Mouse (Mus musculus) kidney, adult 2 months (tissue): ENCODE data around the gene B230217C12Rik. TPM values are rescaled to one million over a fixed set of nuclear protein-coding genes. Genes with fewer than 3 reads are reported as not detected.

ENCODE experiments used
- DNase-seq: peaks from one replicate; pipeline ENCODE4 v3.0.0; 2021
- H3K27ac ChIP-seq: fragments of 200-500 bp; 2 replicates; pipeline ENCODE4 v1.5.1; 2012; ENCODE audit warnings: low read depth, low read length, control low read depth, inconsistent platforms; ENCODE audit not compliant: insufficient read depth
- H3K27me3 ChIP-seq: fragments of 200-500 bp; replicated peaks from 2 replicates; pipeline ENCODE4 v1.6.1; 2012; ENCODE audit warnings: mild to moderate bottlenecking, moderate library complexity, low read length, inconsistent platforms; ENCODE audit not compliant: control insufficient read depth, insufficient read depth
- H3K36me3 ChIP-seq: fragments of 200-500 bp; 2 replicates; pipeline ENCODE4 v1.6.1; 2012; ENCODE audit warnings: mild to moderate bottlenecking, moderate library complexity, low read length, inconsistent platforms; ENCODE audit not compliant: control insufficient read depth, insufficient read depth
- H3K4me1 ChIP-seq: fragments of 200-500 bp; 2 replicates; pipeline ENCODE4 v1.6.1; 2011; ENCODE audit warnings: low read length; ENCODE audit not compliant: control insufficient read depth, insufficient read depth
- H3K4me3 ChIP-seq: fragments of 200-500 bp; 2 replicates; pipeline ENCODE4 v1.5.1; 2011; ENCODE audit warnings: mild to moderate bottlenecking, low read depth, low read length, control low read depth; ENCODE audit not compliant: insufficient read depth
- CTCF ChIP-seq: fragments of 200-500 bp; conservative IDR thresholded peaks from 2 replicates; pipeline ENCODE4 v1.5.1; 2011; ENCODE audit warnings: low read depth, mild to moderate bottlenecking, control low read depth, low read length, moderate library complexity, mixed read lengths; ENCODE audit not compliant: insufficient read depth, insufficient read length
- POLR2A ChIP-seq: fragments of 200-500 bp; IDR thresholded peaks from one replicate; pipeline ENCODE4 v1.6.1; 2011; ENCODE audit warnings: low read depth, low read length, control low read depth
- whole genome bisulfite sequencing: fragments of 180-500 bp; shearing (Covaris S2); methylation state at CpG from one replicate; pipeline ENCODE4 v1.1.7; 2018; 5-methylcytosine and 5-hydroxymethylcytosine counted together
- polyA plus RNA-seq: library from polyadenylated mRNA; depleted of rRNA; stranded (reverse); fragments of >200 nt; gene quantifications from 2 replicates; pipeline ENCODE4 v1.2.3, GENCODE M21; 2012

B230217C12Rik gene
- polyA plus RNA-seq, 1 experiment, result 2.0 TPM

- Histone ChIP-seq H3K4me3 (peak overlapping the region; percentile 90), H3K36me3 (no peaks in the 10 kb centered on the region), H3K27me3 (no peaks in the 10 kb centered on the region), H3K27ac (peak overlapping the region; percentile 96), H3K4me1 (peaks cover 27% of the 10 kb centered on the region)
- DNase-seq, result peak; percentile 92
- peak; percentile 37 for TF ChIP-seq POLR2A
- no peak for TF ChIP-seq CTCF
- under 1% methylated on average over 39 of the region's 43 CpGs for WGBS
Observed at GRCm38 (mm10) chr11:97799994-97800690, 40.4 kb upstream of the B230217C12Rik start.

GRCm38 (mm10) chr11:97800691-97801408 lies 39.7 kb upstream of the B230217C12Rik start:
- TF ChIP-seq POLR2A (no peak), CTCF (no peak)
- Histone ChIP-seq H3K4me1 (peaks cover 31% of the 10 kb centered on the region), H3K27me3 (no peaks in the 10 kb centered on the region), H3K36me3 (no peaks in the 10 kb centered on the region), H3K4me3 (peak overlapping the region; percentile 90), H3K27ac (peak overlapping the region; percentile 87)
- WGBS, result 2% methylated on average over 17 of the region's 17 CpGs
- DNase-seq, result peak; percentile 94

DNA sequence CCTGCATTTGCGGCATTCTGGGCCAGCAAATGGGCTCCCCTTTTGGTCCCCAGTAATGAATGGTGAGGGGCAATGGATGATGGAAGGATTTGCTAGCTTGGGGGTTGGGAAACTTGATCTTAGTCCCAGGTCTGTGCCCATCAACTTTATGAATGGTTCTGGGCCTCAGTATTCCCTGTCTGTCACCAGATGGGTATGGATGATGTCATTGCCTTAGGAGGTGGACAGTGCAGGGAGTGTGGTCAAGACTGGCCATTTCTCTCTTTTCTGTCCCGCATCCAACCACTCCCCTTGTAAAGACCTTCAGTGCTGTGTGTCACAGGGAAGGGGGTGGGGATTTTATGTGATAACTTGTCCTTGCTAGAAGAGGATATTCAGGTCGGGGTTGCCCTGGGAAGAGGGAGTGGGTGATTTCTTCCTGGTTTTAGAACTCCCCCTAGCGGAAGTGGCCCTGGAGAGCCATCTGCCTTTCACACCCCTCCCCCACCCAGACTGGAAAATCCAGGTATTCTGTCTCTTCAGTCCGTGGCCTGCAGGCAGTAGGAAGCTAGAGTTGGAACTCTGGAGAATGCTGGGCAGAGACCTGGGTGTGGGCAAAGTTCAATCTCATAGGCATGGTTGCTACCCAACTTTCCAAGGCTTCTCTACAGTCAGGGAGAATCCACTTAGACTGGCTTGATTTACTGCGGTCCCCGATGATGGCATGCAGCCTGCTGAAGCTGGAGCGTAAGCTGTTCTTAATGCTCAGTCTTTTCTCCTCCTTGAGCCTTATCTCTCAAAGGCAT lies 39.0 kb upstream of the B230217C12Rik start:
- peak; percentile 87 for DNase-seq
- TF ChIP-seq POLR2A, result no peak
- peak; percentile 49 for TF ChIP-seq CTCF
- Histone ChIP-seq H3K27me3 (no peaks in the 10 kb centered on the region), H3K27ac (peak overlapping the region; percentile 87), H3K36me3 (no peaks in the 10 kb centered on the region), H3K4me1 (peaks cover 38% of the 10 kb centered on the region), H3K4me3 (peak overlapping the region; percentile 90; the same call in 1 of the 2 replicates)
- 15% methylated on average over 8 of the region's 8 CpGs for WGBS

DNA sequence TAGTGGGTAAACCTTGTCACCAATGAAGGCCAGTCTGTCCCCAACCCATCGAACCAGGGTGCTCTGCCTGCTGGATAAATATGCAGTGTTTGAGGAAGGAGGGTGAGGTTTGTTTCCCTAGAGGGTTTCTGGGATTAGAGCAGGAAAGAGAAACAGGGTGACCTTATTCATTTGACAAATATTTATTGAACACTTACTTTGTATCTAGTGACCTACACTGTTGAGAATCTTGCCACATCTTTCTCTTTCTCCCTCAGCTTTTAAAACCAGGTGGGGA lies 38.4 kb upstream of the B230217C12Rik start:
- H3K4me3 ChIP-seq, result no peak overlapping the region
- H3K36me3 ChIP-seq, result no peaks in the 10 kb centered on the region
- no peaks in the 10 kb centered on the region for H3K27me3 ChIP-seq
- 18% methylated on average over 1 of the region's 1 CpGs for WGBS
- peaks cover 38% of the 10 kb centered on the region for H3K4me1 ChIP-seq
- TF ChIP-seq CTCF (no peak), POLR2A (no peak)
- H3K27ac ChIP-seq, result peak overlapping the region; percentile 87
- no peak for DNase-seq

DNA sequence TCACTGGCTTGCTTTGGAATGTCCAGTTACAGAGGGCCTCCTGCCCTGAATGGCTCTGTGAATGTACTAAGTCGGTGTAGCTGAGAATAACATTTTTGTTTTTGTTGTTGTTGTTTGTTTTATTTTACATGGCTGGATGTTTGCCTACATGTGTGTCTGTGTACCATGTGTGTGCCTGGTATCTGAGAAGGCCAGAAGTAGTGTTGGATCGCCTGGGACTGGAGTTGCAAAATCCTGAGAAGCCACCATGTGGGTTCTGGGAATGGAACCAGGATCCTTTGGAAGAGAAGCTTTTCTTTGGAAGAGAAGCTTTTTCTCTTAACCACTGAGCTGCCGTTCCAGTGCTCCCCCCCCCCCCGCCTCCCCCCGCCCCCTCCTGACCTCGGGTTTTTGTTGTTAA lies 38.1 kb upstream of the B230217C12Rik start:
- no peak for TF ChIP-seq POLR2A
- no peak for TF ChIP-seq CTCF
- Histone ChIP-seq H3K27ac (peak overlapping the region; percentile 87; the same call in 1 of the 2 replicates), H3K36me3 (no peaks in the 10 kb centered on the region), H3K27me3 (no peaks in the 10 kb centered on the region), H3K4me3 (no peak overlapping the region), H3K4me1 (peaks cover 40% of the 10 kb centered on the region)
- DNase-seq, result peak; percentile 24
- WGBS, result 42% methylated on average over 6 of the region's 6 CpGs

DNA sequence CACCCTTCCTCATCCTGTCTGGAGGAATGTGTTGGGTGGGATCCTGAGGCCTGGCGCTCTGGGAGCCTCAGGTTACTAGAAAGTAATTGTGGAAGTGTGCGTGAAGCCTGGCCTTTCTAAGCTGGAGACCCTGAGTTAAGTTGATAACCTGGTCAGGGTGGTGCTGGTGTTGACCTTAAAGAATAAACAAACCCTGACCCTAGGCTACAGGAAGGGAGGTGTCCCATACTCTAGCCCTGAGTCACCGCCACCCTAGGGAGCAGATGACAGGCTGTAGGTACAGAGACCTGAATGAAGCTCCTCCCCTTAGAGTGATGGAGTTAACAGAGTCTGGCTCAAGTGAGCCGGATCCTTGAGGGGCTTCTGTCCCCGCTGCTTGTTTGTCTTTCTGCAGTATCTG lies 36.7 kb upstream of the B230217C12Rik start:
- Histone ChIP-seq H3K4me3 (no peak overlapping the region), H3K27me3 (no peaks in the 10 kb centered on the region), H3K27ac (peak overlapping the region; percentile 17; the same call in 1 of the 2 replicates), H3K36me3 (no peaks in the 10 kb centered on the region), H3K4me1 (peaks cover 54% of the 10 kb centered on the region)
- peak; percentile 33 for DNase-seq
- 67% methylated on average over 5 of the region's 5 CpGs for WGBS
- no peak for TF ChIP-seq POLR2A
- TF ChIP-seq CTCF, result no peak
